Mouse (Mus musculus): ENCODE data around the gene Arhgap27.

DNA sequence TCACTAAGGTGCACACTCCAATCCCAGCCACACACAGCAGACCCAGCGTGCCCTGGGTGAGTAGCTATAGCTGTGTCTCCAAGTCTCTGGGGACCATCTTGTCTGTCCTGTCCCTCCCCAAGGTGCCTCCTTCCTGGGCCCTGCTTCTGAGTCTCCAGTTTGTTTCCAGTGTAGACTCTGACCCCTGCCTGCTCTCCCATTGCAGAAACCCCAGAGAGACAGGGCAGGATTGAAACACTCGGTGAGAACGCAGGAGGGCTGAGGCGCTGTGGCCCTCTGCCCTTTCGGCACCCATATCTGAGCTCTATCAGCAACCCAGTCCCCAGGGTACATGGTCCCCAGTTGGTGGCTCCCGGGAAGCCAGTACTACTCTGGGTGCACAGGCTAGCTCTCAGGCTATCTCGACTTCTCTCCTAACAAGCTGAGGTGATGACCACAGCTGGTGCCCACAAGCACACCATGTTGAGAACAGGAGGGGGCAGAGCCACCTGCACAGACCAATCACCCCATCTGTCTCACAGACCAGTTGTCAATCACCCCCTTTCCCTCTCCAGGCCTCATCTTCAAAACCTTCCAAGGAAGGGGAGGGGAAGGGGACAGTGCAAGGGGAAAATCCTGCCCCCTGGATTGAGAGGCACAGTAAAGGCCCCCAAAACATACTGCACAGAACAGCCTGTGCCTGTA lies 17.9 kb downstream of the Arhgap27 start:
- TF ChIP-seq POLR2AphosphoS5 (IDR thresholded peaks at IDR 0.05; ENCODE audit: borderline replicate concordance, low read depth, low read length) (no peak), CTCF (IDR thresholded peaks at IDR 0.05 in 2 of 3, conservative IDR thresholded peaks at IDR 0.05 in 1 of 3; ENCODE audit: control insufficient read depth in 1 of 3, insufficient read depth in 1 of 3, low read depth in 2 of 3, low read length in 3 of 3, poor library complexity in 1 of 3, severe bottlenecking in 1 of 3) (no peak), MYB (IDR thresholded peaks at IDR 0.05; ENCODE audit: low read depth, low read length) (no peak), E2F4 (IDR thresholded peaks at IDR 0.05; ENCODE audit: borderline replicate concordance, low read depth, low read length) (no peak), ZNF384 (IDR thresholded peaks at IDR 0.05; ENCODE audit: low read depth, low read length) (no peak), UBTF (IDR thresholded peaks at IDR 0.05; ENCODE audit: borderline replicate concordance, insufficient read depth, low read depth, low read length) (no peak), ZKSCAN1 (IDR thresholded peaks at IDR 0.05; ENCODE audit: low read depth, low read length) (no peak)

Data from MEL (cell line).